Mouse (Mus musculus) small intestine, adult 2 months (tissue): ENCODE results near the gene Mid1.
"Not testable (repeated sequence)": the region's sequence is repeated elsewhere in the genome, so short reads cannot be mapped to it uniquely, and the experiment has no call there.

Experiments used
- CTCF ChIP-seq: fragments of 200-500 bp; IDR thresholded peaks from 2 replicates; pipeline ENCODE4 v1.5.1; 2012; ENCODE audit warnings: low read depth, mild to moderate bottlenecking, control low read depth, inconsistent platforms, low read length, moderate library complexity, mixed read lengths; ENCODE audit not compliant: insufficient replicate concordance, insufficient read length; ENCODE audit errors: extremely low read depth
- POLR2A ChIP-seq: fragments of 200-500 bp; IDR thresholded peaks from 2 replicates; pipeline ENCODE4 v1.6.1; 2012; ENCODE audit warnings: low read depth, mild to moderate bottlenecking, control low read depth, inconsistent platforms, low read length, moderate library complexity

DNA sequence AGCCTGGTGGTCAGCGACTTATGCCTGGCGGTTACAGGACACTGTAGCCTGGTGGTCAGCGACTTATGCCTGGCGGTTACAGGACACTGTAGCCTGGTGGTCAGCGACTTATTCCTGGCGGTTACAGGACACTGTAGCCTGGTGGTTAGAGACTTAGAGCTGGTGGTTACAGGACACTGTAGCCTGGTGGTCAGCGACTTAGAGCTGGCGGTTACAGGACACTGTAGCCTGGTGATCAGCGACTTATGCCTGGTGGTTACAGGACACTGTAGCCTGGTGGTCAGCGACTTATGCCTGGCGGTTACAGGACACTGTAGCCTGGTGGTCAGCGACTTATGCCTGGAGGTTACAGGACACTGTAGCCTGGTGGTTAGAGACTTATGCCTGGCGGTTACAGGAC lies 329.0 kb downstream of the Mid1 start:
- not testable (repeated sequence) for TF ChIP-seq POLR2A, CTCF
